ENCODE assay signal across 8 mouse cellular contexts in genomic region chr13:63814746-63815681, GRCm38 (mm10). TPM values are rescaled to one million over a fixed set of nuclear protein-coding genes. Genes with fewer than 3 reads are reported as not detected.
DNase-seq lines count a peak whose midpoint lies in the region; ATAC-seq and TF ChIP-seq lines count a peak whose summit lies in the region.

Gene Ercc6l2, plus strand, starts transcription at chr13:63815240.

- no peak for TF ChIP-seq POLR2A in bone marrow macrophage, adult 2 months (IDR thresholded peaks at IDR 0.05; ENCODE audit: borderline replicate concordance, low read depth, low read length)
- TF ChIP-seq POLR2A in embryonic fibroblast, embryonic 13.5 days (IDR thresholded peaks at IDR 0.05; ENCODE audit: low read depth, low read length) = peak; percentile 98

- H3K4me1 ChIP-seq in bone marrow macrophage, adult 2 months (ENCODE audit: control insufficient read depth, insufficient read depth, low read length) = peaks cover 8% of the 10 kb centered on the region
- H3K4me1 ChIP-seq in embryonic fibroblast, embryonic 13.5 days (ENCODE audit: control insufficient read depth, insufficient read depth, low read length) = no peaks in the 10 kb centered on the region; the same call in 1 of the 2 replicates
- 0 out of 2 replicates have a peak, but pooled peaks cover 7% of the 10 kb centered on the region for H3K4me1 ChIP-seq in kidney, embryonic 14.5 days (ENCODE audit: control insufficient read depth, insufficient read depth, low read length)
- 0 out of 2 replicates have a peak, but pooled peaks cover 6% of the 10 kb centered on the region for H3K4me1 ChIP-seq in limb, embryonic 15.5 days

- ATAC-seq in kidney, embryonic 14.5 days (ENCODE audit: low FRiP score, low TSS enrichment) = peak; percentile 99
- peak; percentile 98 for ATAC-seq in limb, embryonic 15.5 days (ENCODE audit: insufficient number of reproducible peaks, low FRiP score, low TSS enrichment, low read depth)

- H3K36me3 ChIP-seq in kidney, embryonic 14.5 days (ENCODE audit: control insufficient read depth, insufficient read depth, low read length) = no peaks in the 10 kb centered on the region
- H3K36me3 ChIP-seq in limb, embryonic 15.5 days = no peaks in the 10 kb centered on the region

- H3K4me3 ChIP-seq in bone marrow macrophage, adult 2 months (ENCODE audit: insufficient read depth, low read length) = peak within 1 kb of the TSS; percentile 75
- H3K4me3 ChIP-seq in embryonic fibroblast, embryonic 13.5 days (ENCODE audit: insufficient read depth, low read length) = peak within 1 kb of the TSS; percentile 63
- peak within 1 kb of the TSS; percentile 55 for H3K4me3 ChIP-seq in kidney, embryonic 14.5 days (ENCODE audit: low read length)
- H3K4me3 ChIP-seq in limb, embryonic 15.5 days = peak within 1 kb of the TSS; percentile 73

- H3K9ac ChIP-seq in kidney, embryonic 14.5 days (ENCODE audit: low read depth, low read length) = peak within 1 kb of the TSS; percentile 87
- peak within 1 kb of the TSS; percentile 70 for H3K9ac ChIP-seq in limb, embryonic 15.5 days

- DNase-seq in A20 (ENCODE audit: low read depth, low spot score) = peak; percentile 100
- DNase-seq in heart, adult 9 months (ENCODE audit: low spot score in 2 of 2) = peak; percentile 98 to 99
- DNase-seq in monocyte, adult 2 months (ENCODE audit: low read depth in 1 of 2, low spot score in 2 of 2) = peak; percentile 93 to 99
- DNase-seq in spleen, postnatal 36 days (ENCODE audit: low spot score in 2 of 2) = peak; percentile 99

- H3K27me3 ChIP-seq in kidney, embryonic 14.5 days (ENCODE audit: control insufficient read depth, insufficient read depth, low read length) = no peaks in the 10 kb centered on the region
- no peaks in the 10 kb centered on the region for H3K27me3 ChIP-seq in limb, embryonic 15.5 days

- H3K27ac ChIP-seq in bone marrow macrophage, adult 2 months (ENCODE audit: insufficient read depth, low read depth, low read length) = peak within 1 kb of the TSS; percentile 76
- H3K27ac ChIP-seq in embryonic fibroblast, embryonic 13.5 days (ENCODE audit: insufficient read depth, low read length) = peak within 1 kb of the TSS; percentile 72
- H3K27ac ChIP-seq in kidney, embryonic 14.5 days (ENCODE audit: low read depth, low read length) = peak within 1 kb of the TSS; percentile 93
- peak within 1 kb of the TSS; percentile 94 for H3K27ac ChIP-seq in limb, embryonic 15.5 days

- no peak for TF ChIP-seq CTCF in bone marrow macrophage, adult 2 months (IDR thresholded peaks at IDR 0.05; ENCODE audit: low read depth, low read length)
- no peak; the same call in 1 of the 2 replicates for TF ChIP-seq CTCF in embryonic fibroblast, embryonic 13.5 days (IDR thresholded peaks at IDR 0.05; ENCODE audit: borderline replicate concordance, insufficient read depth, low read length)

- H3K4me2 ChIP-seq in kidney, embryonic 14.5 days (replicated peaks; ENCODE audit: low read depth, low read length) = peak within 1 kb of the TSS; percentile 79
- peak within 1 kb of the TSS; percentile 69 for H3K4me2 ChIP-seq in limb, embryonic 15.5 days

- under 1% methylated on average over 85 of the region's 87 CpGs for WGBS in kidney, embryonic 14.5 days
- WGBS in limb, embryonic 15.5 days = under 1% methylated on average over 87 of the region's 87 CpGs

- H3K9me3 ChIP-seq in kidney, embryonic 14.5 days (ENCODE audit: control insufficient read depth, low read length) = no peaks in the 10 kb centered on the region
- H3K9me3 ChIP-seq in limb, embryonic 15.5 days = no peaks in the 10 kb centered on the region

RNA-seq across cellular contexts. Expression of gene Ercc6l2, which starts in this region (rescaled TPM):
- 7.3 and 9.4 TPM in 2 replicates for polyA plus RNA-seq in bone marrow macrophage, adult 2 months (2012; ENCODE audit: insufficient read depth, insufficient read length, missing spikeins)
- polyA plus RNA-seq in embryonic fibroblast, embryonic 13.5 days (2011; ENCODE audit: insufficient read length, low read depth, missing spikeins) = 27.9 and 33.3 TPM in 2 replicates
- polyA plus RNA-seq in kidney, embryonic 14.5 days (2014; fragmentation: Nextera tagmentation; extraction: Ambion mirVana) = 18.9 and 30.6 TPM in 2 replicates
- 23.0 and 24.3 TPM in 2 replicates for polyA plus RNA-seq in limb, embryonic 15.5 days (2015; fragmentation: Nextera tagmentation; extraction: Ambion mirVana)

Comparison
In these comparisons a context has a peak if more than half of its experiments do, and no peak if none do; other contexts are left out.
1. Peak in every context shown above with its lines: DNase-seq, ATAC-seq, H3K4me3 ChIP-seq and H3K27ac ChIP-seq.